In genomic region chr7:25781321-25781936, GRCm38 (mm10) we compare ENCODE assay signal across 8 mouse cellular contexts. TPM values are rescaled to one million over a fixed set of nuclear protein-coding genes. Genes with fewer than 3 reads are reported as not detected.
A peak's percentile ranks its signal among the peaks of the same experiment; 100 is the strongest.
DNase-seq lines count a peak whose midpoint lies in the region; ATAC-seq and TF ChIP-seq lines count a peak whose summit lies in the region.

No protein-coding gene starts in this region.

- no peaks in the 10 kb centered on the region for H3K79me2 ChIP-seq in liver, adult 2 months (ENCODE audit: control insufficient read depth, insufficient read depth, low read length)

- peak overlapping the region; percentile 76 for H3K4me2 ChIP-seq in embryonic facial prominence, embryonic 11.5 days (ENCODE audit: low read depth, low read length)
- H3K4me2 ChIP-seq in heart, postnatal 0 days (ENCODE audit: low read depth, low read length): peak overlapping the region; percentile 66
- peak overlapping the region; percentile 67 for H3K4me2 ChIP-seq in lung, postnatal 0 days (replicated peaks; ENCODE audit: low read depth, low read length)

- TF ChIP-seq EP300 in heart, postnatal 0 days (IDR thresholded peaks at IDR 0.05; ENCODE audit: low read depth): no peak
- TF ChIP-seq EP300 in lung, postnatal 0 days (IDR thresholded peaks at IDR 0.05): peak; percentile 80

- 20% methylated on average over 32 of the region's 33 CpGs for WGBS in liver, adult 2 months
- 5% methylated on average over 33 of the region's 33 CpGs for WGBS in embryonic facial prominence, embryonic 11.5 days
- WGBS in heart, postnatal 0 days: 8% methylated on average over 28 of the region's 33 CpGs
- WGBS in lung, postnatal 0 days: 6% methylated on average over 26 of the region's 33 CpGs

- no peaks in the 10 kb centered on the region for H3K36me3 ChIP-seq in liver, adult 2 months (ENCODE audit: control insufficient read depth, insufficient read depth, low read length)
- H3K36me3 ChIP-seq in embryonic facial prominence, embryonic 11.5 days (replicated peaks; ENCODE audit: control insufficient read depth, insufficient read depth, low read depth, low read length): no peaks in the 10 kb centered on the region; the same call in 1 of the 2 replicates
- no peaks in the 10 kb centered on the region for H3K36me3 ChIP-seq in heart, postnatal 0 days (replicated peaks; ENCODE audit: control insufficient read depth, insufficient read depth, low read length)
- H3K36me3 ChIP-seq in lung, postnatal 0 days (ENCODE audit: insufficient read depth, low read length): no peaks in the 10 kb centered on the region

- peak overlapping the region; percentile 28; the same call in 1 of the 2 replicates for H3K4me3 ChIP-seq in liver, adult 2 months (ENCODE audit: insufficient read depth, low read depth, low read length)
- peak overlapping the region; percentile 29 for H3K4me3 ChIP-seq in embryonic facial prominence, embryonic 11.5 days (ENCODE audit: low read depth, low read length)
- H3K4me3 ChIP-seq in heart, postnatal 0 days (ENCODE audit: low read depth, low read length): peak overlapping the region; percentile 35
- peak overlapping the region; percentile 51 for H3K4me3 ChIP-seq in layer of hippocampus, adult 2 months
- peak overlapping the region; percentile 19; the same call in 1 of the 2 replicates for H3K4me3 ChIP-seq in lung, postnatal 0 days (ENCODE audit: low read depth, low read length)

- ATAC-seq in embryonic facial prominence, embryonic 11.5 days (replicated peaks; ENCODE audit: insufficient number of reproducible peaks, low FRiP score, low TSS enrichment, low read depth): peak; percentile 45; the same call in 1 of the 2 replicates
- peak; percentile 57 for ATAC-seq in heart, postnatal 0 days (ENCODE audit: insufficient read depth, low read depth)
- peak; percentile 62 for ATAC-seq in lung, postnatal 0 days

- peak overlapping the region; percentile 55 for H3K9ac ChIP-seq in liver, adult 2 months (ENCODE audit: low read depth, low read length)
- peak overlapping the region; percentile 57 for H3K9ac ChIP-seq in embryonic facial prominence, embryonic 11.5 days (replicated peaks; ENCODE audit: low read length)
- peak overlapping the region; percentile 50 for H3K9ac ChIP-seq in heart, postnatal 0 days (replicated peaks; ENCODE audit: low read depth, low read length)
- H3K9ac ChIP-seq in lung, postnatal 0 days (replicated peaks; ENCODE audit: low read depth): peak overlapping the region; percentile 34

- H3K27me3 ChIP-seq in liver, adult 2 months (ENCODE audit: control insufficient read depth, insufficient read depth, low read length): no peaks in the 10 kb centered on the region
- H3K27me3 ChIP-seq in embryonic facial prominence, embryonic 11.5 days (ENCODE audit: control insufficient read depth, insufficient read depth, low read length): no peaks in the 10 kb centered on the region
- H3K27me3 ChIP-seq in heart, postnatal 0 days (ENCODE audit: control insufficient read depth, insufficient read depth, low read length): no peaks in the 10 kb centered on the region
- no peaks in the 10 kb centered on the region for H3K27me3 ChIP-seq in lung, postnatal 0 days (replicated peaks; ENCODE audit: insufficient read depth, low read length)

- TF ChIP-seq CTCF in liver, adult 2 months (IDR thresholded peaks at IDR 0.05; ENCODE audit: low read depth, low read length): no peak
- no peak for TF ChIP-seq CTCF in heart, postnatal 0 days (IDR thresholded peaks at IDR 0.05; ENCODE audit: low read depth)
- no peak for TF ChIP-seq CTCF in layer of hippocampus, adult 2 months (conservative IDR thresholded peaks at IDR 0.05)
- no peak; the same call in 1 of the 2 replicates for TF ChIP-seq CTCF in lung, postnatal 0 days (IDR thresholded peaks at IDR 0.05)

- H3K4me1 ChIP-seq in liver, adult 2 months (ENCODE audit: control insufficient read depth, insufficient read depth, low read length): no peaks in the 10 kb centered on the region
- peaks cover 9% of the 10 kb centered on the region for H3K4me1 ChIP-seq in embryonic facial prominence, embryonic 11.5 days (ENCODE audit: control insufficient read depth, insufficient read depth, low read length)
- peaks cover 6% of the 10 kb centered on the region; the same call in 1 of the 2 replicates for H3K4me1 ChIP-seq in heart, postnatal 0 days (ENCODE audit: control insufficient read depth, insufficient read depth)
- H3K4me1 ChIP-seq in lung, postnatal 0 days (ENCODE audit: insufficient read depth, low read depth, low read length): peaks cover 10% of the 10 kb centered on the region; the same call in 1 of the 2 replicates

- TF ChIP-seq POLR2A in liver, adult 2 months (IDR thresholded peaks at IDR 0.05; ENCODE audit: extremely low read depth, insufficient read depth, low read length): no peak

- no peaks in the 10 kb centered on the region for H3K9me3 ChIP-seq in embryonic facial prominence, embryonic 11.5 days (replicated peaks; ENCODE audit: control insufficient read depth, low read length)
- no peaks in the 10 kb centered on the region for H3K9me3 ChIP-seq in heart, postnatal 0 days (replicated peaks; ENCODE audit: control insufficient read depth, low read length)
- no peaks in the 10 kb centered on the region for H3K9me3 ChIP-seq in lung, postnatal 0 days (ENCODE audit: low read length)

- H3K27ac ChIP-seq in liver, adult 2 months (replicated peaks; ENCODE audit: insufficient read depth, low read depth, low read length): 0 out of 2 replicates have a peak overlapping the region, but pooled peaks have one; percentile 26
- no peak overlapping the region for H3K27ac ChIP-seq in embryonic facial prominence, embryonic 11.5 days (replicated peaks; ENCODE audit: low read depth, low read length)
- peak overlapping the region; percentile 75 for H3K27ac ChIP-seq in heart, postnatal 0 days (ENCODE audit: low read depth)
- H3K27ac ChIP-seq in layer of hippocampus, adult 2 months: peak overlapping the region; percentile 95
- peak overlapping the region; percentile 92 for H3K27ac ChIP-seq in lung, postnatal 0 days (ENCODE audit: low read length)

- no peak for DNase-seq in liver, adult 2 months (ENCODE audit: extremely low read depth, low read depth, low spot score)
- no peak for DNase-seq in liver
- DNase-seq in embryonic facial prominence, embryonic 11.5 days (ENCODE audit: low spot score): peak; percentile 25
- DNase-seq in heart, postnatal 0 days (ENCODE audit: low spot score): no peak
- peak; percentile 75 to 84 for DNase-seq in layer of hippocampus, adult 2 months (ENCODE audit: low spot score in 2 of 2)
- peak; percentile 82 for DNase-seq in lung, postnatal 0 days (ENCODE audit: low spot score)
- peak; percentile 58 for DNase-seq in right cerebral cortex, postnatal 14 days
- DNase-seq in natural killer cell, adult 2 months (ENCODE audit: low spot score in 2 of 2): no peak

RNA-seq across cellular contexts. Expression of gene Axl, which starts 7.1 kb away (rescaled TPM):
- 12.4 and 18.0 TPM in 2 replicates for total RNA-seq in liver, adult 2 months (2014; rRNA removed)
- 6.3 and 11.4 TPM in 2 replicates for polyA plus RNA-seq in liver, adult 2 months (2012; rRNA removed)
- 30.3 and 36.4 TPM in 2 replicates for polyA plus RNA-seq in embryonic facial prominence, embryonic 11.5 days (2014; fragmentation: Nextera tagmentation; extraction: Ambion mirVana)
- 56.5 and 63.8 TPM in 2 replicates for total RNA-seq in heart, postnatal 0 days (2014; rRNA removed; ENCODE audit: low replicate concordance)
- 32.1 and 33.3 TPM in 2 replicates for polyA plus RNA-seq in heart, postnatal 0 days (2015; fragmentation: Nextera tagmentation; extraction: Ambion mirVana)
- 10 to 100 TPM; 36.6 to 41.1 TPM for total RNA-seq in layer of hippocampus, adult 2 months (2021)
- polyA plus RNA-seq in lung, postnatal 0 days (2015; fragmentation: Nextera tagmentation; extraction: Ambion mirVana): 74.6 and 81.6 TPM in 2 replicates

RNA-seq across cellular contexts. Expression of gene Hnrnpul1, which starts 26.9 kb away (rescaled TPM):
- 30.0 and 32.7 TPM in 2 replicates for total RNA-seq in liver, adult 2 months (2014; rRNA removed)
- 21.7 and 23.3 TPM in 2 replicates for polyA plus RNA-seq in liver, adult 2 months (2012; rRNA removed)
- polyA plus RNA-seq in embryonic facial prominence, embryonic 11.5 days (2014; fragmentation: Nextera tagmentation; extraction: Ambion mirVana): 73.3 and 76.8 TPM in 2 replicates
- 78.5 and 101 TPM in 2 replicates for total RNA-seq in heart, postnatal 0 days (2014; rRNA removed; ENCODE audit: low replicate concordance)
- polyA plus RNA-seq in heart, postnatal 0 days (2015; fragmentation: Nextera tagmentation; extraction: Ambion mirVana): 26.8 and 27.7 TPM in 2 replicates
- 100 to 1,000 TPM; 110 to 115 TPM for total RNA-seq in layer of hippocampus, adult 2 months (2021)
- 32.4 and 34.5 TPM in 2 replicates for polyA plus RNA-seq in lung, postnatal 0 days (2015; fragmentation: Nextera tagmentation; extraction: Ambion mirVana)

RNA-seq across cellular contexts. Expression of gene Cyp2s1, which starts 35.3 kb away (rescaled TPM):
- total RNA-seq in liver, adult 2 months (2014; rRNA removed): 0.13 and 0.28 TPM in 2 replicates
- polyA plus RNA-seq in liver, adult 2 months (2012; rRNA removed): 0.37 and 0.41 TPM in 2 replicates
- 2.5 and 3.4 TPM in 2 replicates for polyA plus RNA-seq in embryonic facial prominence, embryonic 11.5 days (2014; fragmentation: Nextera tagmentation; extraction: Ambion mirVana)
- total RNA-seq in heart, postnatal 0 days (2014; rRNA removed; ENCODE audit: low replicate concordance): 10.1 and 12.7 TPM in 2 replicates
- polyA plus RNA-seq in heart, postnatal 0 days (2015; fragmentation: Nextera tagmentation; extraction: Ambion mirVana): 4.1 and 4.4 TPM in 2 replicates
- 1 to 10 TPM; 1.4 to 2.3 TPM for total RNA-seq in layer of hippocampus, adult 2 months (2021)
- 51.9 and 53.1 TPM in 2 replicates for polyA plus RNA-seq in lung, postnatal 0 days (2015; fragmentation: Nextera tagmentation; extraction: Ambion mirVana)

Comparison
In these comparisons a context has a peak if more than half of its experiments do, and no peak if none do; other contexts are left out.
1. DNase-seq: peak in embryonic facial prominence, embryonic 11.5 days (single experiment), layer of hippocampus, adult 2 months (2 of 2), lung, postnatal 0 days (single experiment) and right cerebral cortex, postnatal 14 days (single experiment); none in liver, adult 2 months (single experiment), liver (single experiment), heart, postnatal 0 days (single experiment) and natural killer cell, adult 2 months (0 of 2).
2. Peak in every context shown above with its lines, with median percentiles within 50 percentile points of each other: H3K4me3 ChIP-seq, H3K9ac ChIP-seq, ATAC-seq and H3K4me2 ChIP-seq.